Mouse (Mus musculus): ENCODE measurements around the gene Dnajc4.
"Not testable (repeated sequence)": the region's sequence is repeated elsewhere in the genome, so short reads cannot be mapped to it uniquely, and the experiment has no call there.

Gene Dnajc4

DNA sequence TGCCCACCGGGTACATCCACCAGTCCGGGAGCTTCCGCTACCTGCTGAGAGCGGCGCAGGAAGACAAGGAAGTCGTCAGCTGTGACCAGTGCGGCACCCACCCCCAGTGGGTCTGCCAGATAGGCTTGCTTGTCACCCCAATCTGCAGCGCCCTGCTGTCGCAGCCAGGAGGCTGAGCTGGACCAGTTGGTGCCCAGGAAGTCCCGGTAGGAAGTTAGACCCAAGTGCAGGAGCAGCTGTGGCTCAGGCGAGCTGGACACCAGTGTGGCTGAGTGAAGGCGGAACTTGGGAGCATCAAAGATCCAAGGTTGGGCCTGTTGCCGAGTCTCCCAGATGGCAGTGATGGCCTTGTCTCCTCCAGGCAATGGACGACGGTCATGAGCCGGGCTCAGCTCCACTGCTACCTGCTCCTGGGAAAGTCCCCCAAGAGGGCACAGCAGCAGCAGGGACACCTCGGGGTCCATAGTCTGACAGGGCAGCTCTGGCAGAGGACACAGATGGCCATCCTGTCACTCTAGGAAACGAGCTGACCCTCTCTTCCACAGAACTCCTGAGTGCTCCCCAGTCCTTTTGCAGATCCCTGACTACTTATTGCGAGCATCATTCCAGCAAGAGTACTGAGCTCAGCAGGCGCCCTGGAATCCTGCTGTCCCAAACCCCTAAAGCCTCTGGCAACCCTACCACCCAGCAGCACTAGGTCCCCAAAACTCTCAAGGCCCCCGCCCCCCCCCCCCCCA, 3.1 kb upstream of the Dnajc4 start:
- DNase-seq, result peak in 1 of 2 experiments; percentile 44

DNA sequence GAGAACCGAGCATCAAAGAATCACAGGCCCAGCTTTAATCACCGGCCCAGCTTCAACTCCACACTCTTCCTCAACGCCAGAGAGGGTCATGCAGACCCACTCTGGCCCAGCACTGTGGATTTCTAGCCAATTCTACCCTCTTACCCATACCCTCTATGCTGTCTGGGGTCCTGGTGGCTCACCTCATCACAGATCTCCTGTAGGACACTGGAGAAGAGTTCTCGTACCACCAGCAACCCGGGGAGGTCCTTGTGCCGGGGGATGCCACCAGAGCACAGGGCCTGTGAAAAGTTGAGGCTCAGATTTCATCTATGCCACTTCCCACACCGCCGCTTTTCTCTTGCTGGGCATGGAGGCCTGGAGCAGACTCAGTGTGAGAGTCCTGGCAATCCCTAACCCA, 2.1 kb upstream of the Dnajc4 start:
- no peak for DNase-seq

DNA sequence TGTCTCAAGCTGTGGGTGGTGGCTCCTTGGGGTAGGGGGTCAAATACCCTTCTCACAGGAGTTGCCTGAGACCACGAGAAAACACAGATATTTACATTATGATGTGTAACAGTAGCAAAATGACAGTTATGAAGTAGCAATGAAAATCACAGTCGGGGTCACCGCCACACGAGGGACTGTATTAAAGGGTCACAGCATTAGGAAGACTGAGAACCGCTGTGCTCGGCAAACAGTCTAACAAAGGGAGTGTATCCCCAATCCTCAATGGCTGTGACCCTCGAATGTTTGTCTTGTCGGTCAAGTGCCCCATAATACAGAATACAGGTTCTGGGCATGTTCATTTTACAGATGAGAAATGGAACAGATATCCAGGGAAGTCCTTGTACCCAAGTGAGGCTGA, 1.6 kb upstream of the Dnajc4 start:
- no peak for DNase-seq

DNA sequence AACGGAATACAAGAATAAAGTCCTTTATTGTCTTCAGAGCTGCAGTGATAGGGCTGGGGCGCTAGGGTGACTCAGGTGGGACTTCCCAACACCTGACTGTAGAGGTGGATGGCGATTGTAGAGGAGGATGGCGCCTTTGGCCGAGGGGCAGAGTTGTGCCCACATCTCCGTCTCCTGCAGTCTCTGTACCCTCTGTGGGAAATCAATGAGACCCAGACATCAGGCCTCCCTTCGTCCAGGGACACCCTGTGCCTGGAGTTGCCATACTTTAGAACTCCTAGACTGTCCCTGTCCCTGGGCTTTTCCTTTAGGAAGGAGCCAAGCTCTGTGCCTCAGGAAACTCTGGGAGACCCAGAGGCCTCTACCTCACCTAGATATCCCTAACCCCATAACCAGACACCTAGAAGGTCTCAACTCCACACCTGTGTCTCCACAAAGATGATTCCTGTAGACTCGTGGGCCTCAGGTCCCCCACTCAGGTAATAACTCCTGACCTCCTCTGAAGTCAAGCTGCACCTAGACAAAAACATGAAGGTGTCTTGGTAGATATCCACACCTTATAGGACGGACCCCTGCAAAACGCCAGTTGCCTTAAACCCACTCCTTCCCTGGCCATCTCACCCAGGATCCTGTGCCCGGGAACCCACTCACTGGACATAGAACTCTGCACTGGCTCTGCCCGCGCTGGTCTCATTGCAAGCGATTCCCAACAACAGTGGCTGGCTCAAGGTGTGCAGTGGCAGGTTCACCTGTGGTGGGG, 819 bp upstream of the Dnajc4 start:
- peak in 1 of 2 experiments; percentile 33 for DNase-seq

DNA sequence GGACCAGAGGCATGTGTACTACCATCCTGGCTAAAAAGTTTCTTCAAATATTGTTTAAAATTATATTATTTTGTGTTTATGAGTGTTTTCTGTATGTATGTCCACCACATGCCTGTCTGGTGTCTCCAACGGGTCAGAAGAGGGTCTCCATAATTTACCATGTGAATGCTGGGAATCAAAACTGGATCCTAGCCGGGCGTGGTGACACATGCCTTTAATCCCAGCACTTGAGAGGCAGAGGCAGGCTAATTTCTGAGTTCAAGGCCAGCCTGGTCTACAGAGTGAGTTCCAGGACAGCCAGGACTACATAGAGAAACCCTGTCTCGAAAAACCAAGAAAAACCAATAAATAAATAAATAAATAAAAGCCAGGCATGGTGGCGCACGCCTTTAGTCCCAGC, 1.2 kb downstream of the Dnajc4 start:
- not testable (repeated sequence) for DNase-seq

DNA sequence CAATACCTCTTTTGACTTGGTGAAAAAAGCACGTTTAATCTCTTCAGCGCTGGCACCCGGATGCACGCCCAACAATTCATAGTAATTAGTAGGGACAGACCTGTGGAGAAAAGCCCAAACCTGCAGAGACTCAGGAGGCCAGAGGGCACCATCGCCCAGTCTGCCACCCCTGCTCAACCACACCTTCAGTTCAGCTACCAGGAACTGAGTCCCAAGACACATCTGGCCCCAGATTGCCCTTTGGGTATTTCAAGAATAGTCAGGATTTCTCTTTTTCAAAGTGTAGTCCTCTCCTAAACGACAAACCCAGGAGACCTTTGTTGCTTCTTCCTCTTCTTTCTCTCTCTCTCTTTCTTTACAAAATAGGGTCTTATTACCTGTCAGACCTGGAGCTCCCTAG, 1.7 kb downstream of the Dnajc4 start:
- DNase-seq, result no peak

DNA sequence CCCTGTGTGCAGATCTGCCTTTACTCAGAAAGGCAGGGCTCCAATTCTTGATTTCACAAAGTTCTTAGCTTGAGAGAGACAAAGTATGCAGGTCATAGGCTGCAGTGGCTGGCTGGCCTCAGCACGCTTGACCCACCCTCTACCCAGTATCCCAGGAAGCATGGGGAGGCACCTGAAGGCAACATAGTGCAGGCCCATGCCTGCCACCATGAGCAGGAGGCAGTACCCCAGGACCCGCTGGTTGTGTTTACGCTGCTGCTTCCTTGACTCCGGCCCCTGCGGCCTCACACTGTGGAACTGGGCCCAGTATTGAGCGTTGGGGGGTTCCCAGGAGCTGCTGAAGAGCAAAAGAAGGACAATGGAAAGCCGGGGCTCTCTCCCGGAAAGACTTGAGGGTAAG, 3.1 kb downstream of the Dnajc4 start:
- DNase-seq, result no peak

DNA sequence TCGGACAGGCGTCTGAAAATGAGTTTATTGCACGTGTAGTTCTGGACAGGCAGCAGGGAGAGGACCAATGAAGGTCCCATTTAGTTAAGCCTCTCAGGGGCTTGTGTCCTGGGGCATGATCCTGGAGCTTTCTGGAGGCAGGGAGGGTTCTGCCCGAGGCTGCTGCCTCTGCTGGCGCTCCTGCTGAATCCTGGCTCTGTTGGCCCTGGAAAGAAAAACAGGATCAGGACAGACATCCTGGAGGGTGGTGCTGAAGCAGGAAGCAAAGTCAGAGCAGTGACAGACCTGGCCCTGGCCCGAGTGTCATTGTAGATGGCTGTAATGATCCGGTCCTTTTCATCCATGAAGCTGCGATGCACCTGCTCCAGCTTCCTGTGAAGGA, 4.5 kb downstream of the Dnajc4 start:
- DNase-seq, result no peak

DNA sequence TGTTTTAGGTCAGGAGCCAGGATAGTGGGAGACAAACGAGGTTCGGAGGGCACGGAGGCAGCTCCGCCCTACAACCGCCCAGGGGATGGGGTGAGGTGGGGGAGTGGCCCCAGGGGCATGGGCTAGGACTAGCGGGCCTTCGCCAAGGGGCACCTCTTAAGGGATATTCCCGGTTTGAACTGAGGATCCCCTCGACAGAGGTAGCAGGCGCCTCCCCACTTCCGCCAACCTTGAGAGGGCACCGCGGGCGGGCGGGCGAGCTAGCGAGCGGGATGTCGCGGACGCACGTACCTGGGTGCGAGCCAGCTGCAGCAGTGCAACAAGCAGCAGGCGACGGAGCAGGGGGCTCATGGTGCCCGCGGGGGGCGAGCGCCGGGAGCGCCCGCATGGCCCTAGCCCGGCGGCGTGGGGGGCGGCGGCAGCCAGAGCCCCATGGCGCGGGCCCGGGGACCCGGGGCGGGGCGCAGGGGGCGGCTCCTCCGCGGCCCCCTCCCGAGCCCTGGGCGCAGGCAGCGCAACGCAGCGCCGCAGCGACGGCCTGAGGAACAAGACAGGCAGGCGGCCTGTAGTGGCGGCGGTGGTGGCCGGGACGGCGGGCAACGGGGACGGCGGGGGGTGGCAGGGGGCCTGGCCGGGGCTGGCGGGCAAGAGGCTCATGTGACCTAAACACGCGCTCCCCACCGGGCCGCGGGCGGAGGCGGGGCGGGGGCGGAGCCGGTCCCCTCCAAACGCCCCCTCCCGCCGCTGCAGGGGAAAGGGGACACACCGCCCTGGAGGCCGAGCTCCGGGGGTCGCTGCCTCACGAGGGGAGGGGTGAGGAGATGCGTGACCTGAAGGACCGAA, 5.1 kb downstream of the Dnajc4 start, which contains the start of gene Vegfb:
Gene Vegfb (minus strand): TSS at position 591 of the 843 bp plus-strand sequence.
- DNase-seq, result peak; percentile 79 to 83

DNA sequence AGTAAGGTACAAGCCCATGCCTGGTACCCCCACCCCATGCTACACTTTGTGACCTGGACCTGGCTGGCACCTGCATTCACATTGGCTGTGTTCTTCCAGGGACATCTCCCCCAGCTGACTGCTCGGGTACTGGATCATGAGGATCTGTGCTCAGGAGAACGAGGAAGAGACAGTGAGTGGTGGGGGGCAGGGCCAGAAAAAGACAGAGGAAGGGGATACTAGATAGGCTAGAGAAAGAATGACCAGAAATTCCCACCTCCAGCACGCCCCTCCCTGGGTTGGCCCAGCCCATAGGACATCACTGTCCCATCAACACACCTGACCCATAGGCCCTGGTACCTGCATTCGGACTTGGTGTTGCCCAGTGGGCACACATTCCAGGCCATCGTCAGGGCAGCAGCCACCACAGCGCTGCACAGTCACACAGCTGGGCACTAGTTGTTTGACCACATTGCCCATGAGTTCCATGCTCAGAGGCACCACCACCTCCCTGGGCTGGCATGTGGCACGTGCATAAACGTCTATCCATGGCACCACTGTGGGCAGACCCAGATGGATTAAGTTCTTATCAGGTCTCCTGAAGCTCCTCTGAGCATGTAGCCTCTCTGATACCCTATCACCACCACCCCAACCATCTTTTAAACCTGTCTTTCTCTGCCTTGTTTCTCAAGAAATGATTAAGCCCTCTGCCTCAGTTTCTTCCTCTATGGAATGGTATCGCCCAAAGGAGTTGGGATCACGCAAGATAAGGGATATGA, 6.2 kb downstream of the Dnajc4 start:
- no peak for DNase-seq

DNA sequence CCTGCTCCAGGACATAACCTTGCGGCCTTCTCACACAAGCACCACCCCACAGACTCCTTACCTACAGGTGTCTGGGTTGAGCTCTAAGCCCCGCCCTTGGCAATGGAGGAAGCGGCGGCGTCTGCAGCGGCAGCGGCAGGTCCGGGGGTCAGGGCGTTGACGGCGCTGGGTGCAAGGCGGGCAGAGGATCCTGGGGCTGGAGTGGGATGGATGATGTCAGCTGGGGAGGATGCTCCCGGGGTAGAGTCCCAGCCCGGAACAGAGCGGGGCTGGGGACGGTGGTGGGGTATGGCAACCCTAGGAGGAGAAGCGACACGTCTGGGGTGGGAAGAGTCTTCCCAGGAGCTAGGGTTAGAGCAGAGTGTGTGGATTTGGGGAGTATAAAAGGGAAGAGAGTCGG, 7.1 kb downstream of the Dnajc4 start:
- DNase-seq, result no peak

DNA sequence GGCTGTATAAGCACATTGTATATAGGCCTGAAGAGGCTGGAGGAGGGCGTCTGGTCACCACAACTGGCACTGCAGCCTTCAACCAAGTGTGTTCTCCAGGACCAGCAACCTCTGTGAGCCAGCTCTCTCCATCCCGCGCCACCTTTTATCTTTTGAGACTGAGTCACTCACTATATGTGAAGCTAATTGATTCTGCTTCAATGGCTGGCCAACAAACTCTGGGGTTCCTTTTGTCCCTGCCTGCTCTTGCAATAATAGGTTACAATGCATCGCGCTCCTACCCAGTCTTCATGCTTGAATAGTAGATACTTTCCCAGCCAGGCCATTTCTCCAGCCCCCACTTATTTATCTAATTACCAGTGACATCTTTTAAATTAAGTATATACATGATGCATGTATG, 8.8 kb downstream of the Dnajc4 start:
- no peak for DNase-seq

DNA sequence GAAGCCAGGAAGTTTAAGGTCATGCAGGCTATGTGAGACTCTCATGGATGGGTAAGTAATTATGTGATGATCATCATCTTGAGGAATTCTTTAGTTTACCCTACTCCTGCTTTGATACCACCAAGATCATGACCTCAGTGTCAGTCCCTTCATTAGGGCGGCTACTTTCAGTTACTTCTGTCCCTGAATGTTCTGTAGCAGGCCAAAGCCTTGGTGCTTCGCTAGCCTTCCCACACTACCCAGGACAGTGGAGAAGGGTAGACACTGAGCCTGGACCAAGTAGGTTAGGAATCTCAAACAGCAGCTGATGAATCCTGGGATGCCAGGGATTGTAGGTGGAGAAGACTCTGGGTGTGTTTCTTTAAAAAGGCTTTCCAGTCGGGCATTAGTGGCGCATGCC, 10.9 kb downstream of the Dnajc4 start:
- DNase-seq, result no peak

DNA sequence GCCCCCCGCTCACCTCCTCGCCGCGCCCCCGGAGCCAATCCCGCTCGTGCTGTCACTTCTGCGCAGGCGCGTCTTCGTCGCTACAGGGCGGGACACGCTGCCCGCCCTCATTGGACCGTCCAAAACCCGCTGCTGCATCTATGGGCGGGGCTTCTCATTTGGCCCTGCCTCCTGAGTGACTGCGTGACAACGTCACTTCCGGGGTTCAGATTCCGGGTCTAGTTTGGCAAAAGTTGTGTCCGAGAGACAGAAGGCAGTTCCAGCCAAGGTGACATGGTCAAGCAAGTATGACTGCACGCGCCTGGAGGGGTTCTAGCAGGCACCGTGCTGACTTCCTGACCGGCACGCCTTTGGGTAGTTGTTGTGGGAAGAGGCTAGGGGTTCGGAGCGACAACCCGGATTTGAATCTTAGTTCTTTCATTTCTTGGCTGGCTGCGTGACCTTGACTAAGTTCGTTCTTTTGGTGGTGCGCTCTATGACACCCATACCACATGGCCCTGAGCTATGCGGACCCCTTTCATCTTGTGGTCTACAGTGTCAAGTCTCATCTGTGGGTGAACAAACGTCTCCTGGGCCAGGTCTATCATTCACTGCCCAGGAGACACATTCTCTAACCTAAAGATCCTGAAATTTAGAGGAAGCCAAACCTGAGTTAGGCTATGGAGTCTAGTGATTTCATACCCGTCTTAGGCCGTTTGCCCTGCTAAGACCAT, 11.8 kb downstream of the Dnajc4 start, which contains the start of gene Fkbp2:
Gene Fkbp2 (minus strand): TSS at position 121 of the 713 bp plus-strand sequence.
- peak; percentile 98 to 99 for DNase-seq

DNA sequence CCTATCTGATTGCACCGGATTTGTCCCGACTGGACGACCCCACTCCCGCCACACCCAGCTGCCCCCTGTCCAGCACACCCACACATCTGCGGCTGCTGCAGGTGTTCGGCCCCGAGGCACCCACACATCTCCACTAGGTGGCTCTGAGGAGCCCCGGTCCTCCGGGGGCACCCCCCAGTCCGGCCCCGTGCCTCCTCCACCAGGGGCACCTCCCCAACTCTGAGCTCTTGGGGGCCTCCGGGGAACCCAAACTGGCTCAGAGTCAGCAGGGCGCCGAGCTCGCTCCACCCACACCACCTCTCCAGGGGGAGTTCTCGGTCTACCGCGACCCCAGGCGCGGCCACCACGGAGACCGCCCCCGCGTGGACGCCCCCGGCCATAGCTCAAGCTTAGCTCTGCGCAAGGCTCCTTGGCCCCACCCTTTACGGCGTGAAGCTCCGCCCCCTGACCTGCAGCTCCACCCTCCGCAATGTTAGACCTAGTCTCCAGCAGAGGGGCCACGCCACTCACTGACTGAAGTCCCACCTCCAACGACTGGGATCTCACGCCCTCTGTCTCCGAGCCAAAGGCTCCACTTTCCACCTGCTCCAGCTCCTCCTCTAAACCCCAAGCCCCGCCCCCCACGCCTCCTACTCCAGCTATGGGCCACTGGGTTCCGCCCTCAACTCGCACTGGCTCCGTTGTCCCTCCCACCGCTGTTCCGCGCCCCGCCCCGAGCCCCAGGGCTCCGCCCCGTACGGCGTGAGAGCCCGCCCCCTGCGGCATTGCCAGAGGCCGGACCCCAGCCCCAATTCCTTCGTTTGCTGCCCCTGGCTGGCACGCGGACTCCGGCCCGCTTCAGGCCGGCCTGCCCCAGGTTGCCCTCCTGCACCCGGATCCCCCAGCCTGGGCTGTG, 12.6 kb downstream of the Dnajc4 start:
- peak; percentile 99 to 100 for DNase-seq

DNA sequence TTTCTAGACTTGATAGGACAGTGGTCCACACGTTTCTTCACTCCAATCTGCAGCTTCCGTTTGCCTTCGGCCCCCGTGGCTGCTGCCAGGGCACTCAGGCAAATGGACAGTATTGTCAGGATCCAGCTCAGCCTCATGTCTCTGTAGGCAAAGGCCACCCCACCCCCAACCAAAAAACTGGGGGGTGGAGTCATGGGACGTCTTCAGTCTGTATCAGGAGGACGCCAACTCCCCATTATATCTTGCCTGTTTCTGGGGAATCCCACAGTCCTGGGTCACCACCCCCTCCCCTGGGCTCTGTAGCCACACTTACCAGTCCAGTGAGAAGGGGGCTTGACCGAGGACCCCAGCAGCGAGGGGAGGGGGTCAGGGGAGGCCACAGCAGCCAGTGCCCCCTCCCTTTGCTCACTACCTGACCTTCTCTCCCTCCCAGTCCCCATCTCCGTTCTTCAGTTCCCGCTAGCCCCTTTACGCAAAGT, 13.3 kb downstream of the Dnajc4 start:
- peak in 1 of 2 experiments; percentile 53 for DNase-seq

DNA sequence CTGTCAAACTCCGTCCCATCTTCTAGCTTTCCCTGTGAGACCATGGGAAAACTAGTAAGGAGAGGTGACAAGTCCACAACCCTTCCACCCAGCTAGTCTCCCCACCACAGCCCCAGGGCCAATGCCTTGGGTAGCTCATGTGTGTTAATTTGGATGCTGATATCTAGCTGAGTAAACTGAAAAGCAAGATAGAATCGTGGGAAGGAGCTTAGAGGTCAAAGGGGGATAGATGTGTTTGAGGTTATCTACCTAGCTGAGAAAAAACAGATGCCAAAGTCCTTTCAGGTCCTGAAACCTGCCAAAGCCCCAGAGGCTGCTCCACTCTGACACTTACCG, 13.8 kb downstream of the Dnajc4 start:
- DNase-seq, result no peak

DNA sequence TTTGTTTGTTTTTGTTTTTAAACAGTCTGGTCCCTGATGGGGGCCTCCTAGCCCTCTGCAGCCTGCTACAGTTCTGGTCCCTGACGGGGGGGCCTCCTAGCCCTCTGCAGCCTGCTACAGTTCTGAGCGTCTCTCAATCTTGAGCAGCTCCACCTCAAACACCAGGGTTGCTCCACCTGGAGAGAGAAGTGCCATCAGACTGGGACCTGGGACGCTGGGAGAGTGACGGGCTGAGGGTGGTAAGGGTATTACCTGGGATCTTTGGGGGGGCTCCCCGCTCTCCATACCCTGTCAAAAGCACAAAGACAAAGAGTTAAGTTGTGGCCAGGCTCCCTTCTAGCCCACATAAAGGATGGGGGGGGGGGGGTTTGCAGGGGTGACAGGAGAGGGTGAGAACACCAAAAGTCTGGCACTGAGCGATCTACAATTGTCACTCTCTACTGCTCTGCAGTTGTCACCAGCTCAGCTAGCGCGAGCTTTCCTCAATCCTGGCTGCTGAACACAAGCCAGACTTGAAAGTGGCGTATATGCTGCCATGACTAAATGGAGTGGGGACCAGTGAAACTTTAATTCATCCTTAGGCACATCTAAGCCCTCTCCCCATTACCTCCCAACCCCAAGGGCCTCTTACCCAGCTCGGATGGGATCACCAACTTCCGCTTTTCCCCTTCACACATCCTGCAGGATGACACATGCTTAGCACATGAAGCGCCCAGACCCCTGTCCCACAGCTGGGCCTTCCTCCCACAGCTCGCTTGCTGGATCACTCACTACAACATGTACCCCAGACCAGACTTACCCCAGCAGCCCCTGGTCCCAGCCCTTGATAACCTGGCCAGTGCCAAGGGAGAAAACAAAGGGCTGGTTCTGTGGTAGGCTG, 14.4 kb downstream of the Dnajc4 start:
- no peak for DNase-seq
